Mouse (Mus musculus) thymus, postnatal 10 days (tissue): ENCODE measurements around the gene Gnat2.

ENCODE experiments used
- DNase-seq, 2 experiments: peaks; one replicate each; pipeline ENCODE4 v3.0.0; 2021; ENCODE audit warnings: low spot score in 2 of 2

Gnat2 gene

DNA sequence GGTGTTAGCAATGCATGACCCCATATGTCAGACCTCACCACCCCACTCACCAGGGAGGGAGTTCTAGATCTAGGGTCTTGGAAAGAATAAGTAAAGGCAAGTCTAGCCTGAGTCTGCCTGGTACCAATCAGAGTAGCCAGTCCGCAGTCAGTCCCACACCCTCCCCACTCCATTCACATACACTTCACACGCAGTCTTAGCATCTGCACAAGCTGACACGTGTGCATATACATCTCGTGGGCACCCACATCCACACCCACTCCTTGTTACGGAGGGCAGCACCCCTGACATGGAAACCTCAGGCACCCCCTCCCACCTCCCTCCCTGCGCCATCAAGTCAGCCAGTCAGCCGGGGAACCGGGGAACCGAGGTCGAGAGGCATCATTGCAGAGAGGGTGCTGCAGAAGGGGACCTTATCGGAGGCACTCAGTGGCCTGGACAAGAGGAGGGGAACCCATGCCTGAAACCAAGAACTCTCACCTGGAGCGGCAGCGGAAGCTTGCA, 7.8 kb upstream of the Gnat2 start:
- DNase-seq = no peak

DNA sequence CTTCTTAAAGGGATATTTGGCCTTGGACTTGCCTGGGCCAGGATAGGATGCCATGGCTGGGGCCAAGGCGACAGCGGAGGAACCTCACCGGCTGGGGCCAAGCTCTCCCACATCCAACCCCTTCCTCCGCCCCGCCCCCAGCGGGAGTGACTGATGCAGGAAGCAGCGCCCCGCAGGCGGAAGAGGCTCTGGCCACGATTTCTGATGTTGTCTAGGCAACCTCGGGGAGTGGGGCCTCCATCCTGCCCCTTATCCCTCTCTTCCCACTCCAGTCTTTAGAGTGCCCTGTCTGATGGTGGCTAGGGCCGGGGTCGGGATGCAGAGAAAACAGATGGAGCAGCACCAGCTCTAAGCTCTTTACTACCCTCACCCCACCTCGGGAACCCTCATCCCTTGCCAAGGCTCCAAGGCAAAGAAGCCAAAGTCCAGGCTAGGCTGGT, 7.3 kb upstream of the Gnat2 start:
- peak; percentile 75 to 86 for DNase-seq

DNA sequence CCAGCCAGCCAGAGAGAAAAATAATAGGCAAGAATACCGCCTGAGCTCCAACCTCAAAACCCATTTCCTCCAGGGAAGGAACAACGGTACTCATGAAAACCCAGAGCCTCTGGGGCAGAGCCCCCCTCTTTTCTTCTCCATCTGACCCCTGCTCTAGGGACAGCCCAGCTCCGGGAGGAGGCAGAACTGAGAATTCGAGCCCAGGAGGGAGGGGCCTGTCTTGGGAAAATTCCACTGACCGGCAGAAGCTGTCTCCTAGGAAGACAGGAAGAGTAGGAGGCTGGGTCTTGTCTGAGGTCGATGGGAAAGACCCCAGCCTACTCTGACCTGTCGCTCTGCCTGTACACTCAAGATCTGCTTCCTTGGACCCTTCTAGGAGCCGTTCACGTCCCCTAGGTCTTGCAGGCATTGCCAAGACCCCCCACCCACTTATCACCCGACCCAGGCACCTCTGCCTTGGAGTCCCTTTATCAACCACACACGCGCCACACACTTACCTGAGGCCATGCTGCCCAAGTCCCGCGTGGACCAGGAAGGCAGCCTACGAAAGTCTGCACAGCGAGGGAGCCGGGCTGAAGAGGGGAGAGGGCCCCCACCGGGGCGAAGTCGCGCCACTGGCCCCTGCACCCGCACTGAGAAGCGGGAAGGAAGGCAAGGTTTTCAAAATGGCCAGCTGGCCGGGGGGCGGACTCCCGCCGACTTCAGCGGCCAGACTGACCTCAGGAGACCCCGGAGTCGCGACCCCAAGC, 6.7 kb upstream of the Gnat2 start:
- DNase-seq = peak; percentile 15 to 26

DNA sequence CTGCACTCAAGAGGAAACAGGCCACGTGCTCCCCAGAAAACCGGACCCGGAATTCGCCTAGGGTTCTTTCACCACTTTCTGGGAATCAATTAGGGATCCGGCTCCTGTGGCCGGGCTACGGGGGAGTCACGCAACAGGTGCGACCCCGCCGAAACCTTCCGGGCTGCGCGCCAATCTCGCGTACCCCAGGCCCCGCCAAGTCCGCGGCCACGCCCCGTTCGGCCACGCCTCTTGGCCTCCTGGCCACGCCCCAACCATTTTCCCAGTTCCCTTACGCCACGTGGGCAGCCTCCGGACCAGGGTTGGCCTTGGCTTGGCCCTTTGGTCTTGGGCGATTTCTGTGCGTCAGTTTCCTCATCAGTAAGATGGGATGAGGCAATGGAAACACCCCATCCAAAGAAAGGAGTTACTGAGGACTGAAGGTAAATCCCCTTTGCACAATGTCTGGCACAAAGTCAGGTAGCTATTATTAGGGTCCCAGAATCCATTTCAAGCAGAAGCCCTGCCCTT, 6.1 kb upstream of the Gnat2 start, which contains the start of gene Ampd2:
Gene Ampd2, minus strand, starts transcription at position 182 of the 510 bp plus-strand sequence.
- peak; percentile 48 to 62 for DNase-seq

DNA sequence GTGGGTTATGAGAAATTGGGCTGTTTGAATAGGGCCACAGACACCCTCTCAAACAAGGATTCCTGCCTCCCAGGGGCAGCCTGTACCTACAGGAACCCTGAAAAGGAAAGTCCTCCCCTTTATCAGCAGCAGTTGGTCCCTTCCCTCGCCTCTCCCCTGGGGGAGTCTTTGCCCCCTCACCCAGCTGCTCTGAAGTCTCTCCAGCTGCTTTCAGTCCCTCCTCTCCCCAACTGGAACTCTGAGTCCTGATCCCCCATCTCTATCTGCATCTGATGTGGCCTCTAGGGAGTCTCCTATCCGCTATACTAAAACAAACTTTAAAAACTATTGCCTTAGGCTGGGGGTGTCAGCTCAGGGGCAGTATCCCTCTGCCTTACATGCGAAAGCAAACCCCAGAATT, 5.3 kb upstream of the Gnat2 start:
- no peak for DNase-seq

DNA sequence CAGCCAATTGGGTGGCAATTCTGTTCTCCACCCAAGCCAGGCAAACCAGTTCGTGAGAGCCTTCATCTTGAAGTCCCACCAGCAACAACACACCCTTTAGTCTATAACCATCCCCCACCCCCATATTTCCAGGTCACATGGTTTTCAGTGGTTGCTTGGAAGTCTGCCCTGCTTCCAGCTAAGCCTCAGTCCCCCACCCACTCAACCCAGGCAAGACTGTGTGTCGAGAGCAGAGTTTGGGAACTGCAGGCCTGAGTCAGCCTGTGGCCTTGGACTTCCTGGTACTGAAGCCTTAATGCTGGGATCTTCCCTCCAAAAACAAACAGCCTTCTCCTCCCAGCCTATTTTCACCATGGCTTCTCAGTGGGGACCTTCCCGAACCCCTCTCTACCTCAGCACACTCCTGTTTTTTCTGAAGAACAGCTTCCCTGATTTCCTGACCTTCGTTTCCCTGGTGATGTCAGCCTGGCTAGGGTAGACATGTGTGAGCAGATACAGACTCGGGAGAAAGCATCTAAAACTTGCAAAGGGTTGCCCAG, 3.7 kb upstream of the Gnat2 start:
- DNase-seq = no peak

DNA sequence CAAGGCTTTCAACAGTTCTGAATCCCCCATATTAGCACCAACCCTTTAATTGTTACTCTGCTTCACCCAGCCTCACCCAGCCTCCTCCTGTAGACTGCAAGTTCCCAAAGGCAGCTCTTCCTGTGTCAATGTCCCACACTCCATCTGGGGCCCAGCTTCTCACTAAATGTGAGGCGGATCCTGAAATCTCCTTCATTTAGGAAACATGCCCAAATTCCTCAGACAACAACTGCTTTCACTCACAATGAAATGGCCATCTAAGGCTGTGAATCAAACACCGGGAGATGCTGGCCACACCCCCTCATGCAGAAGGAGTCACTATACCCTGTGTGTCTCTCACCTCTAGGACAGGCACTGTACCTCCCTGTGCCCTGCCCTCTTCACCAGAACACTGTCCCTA, 2.7 kb upstream of the Gnat2 start:
- no peak for DNase-seq

DNA sequence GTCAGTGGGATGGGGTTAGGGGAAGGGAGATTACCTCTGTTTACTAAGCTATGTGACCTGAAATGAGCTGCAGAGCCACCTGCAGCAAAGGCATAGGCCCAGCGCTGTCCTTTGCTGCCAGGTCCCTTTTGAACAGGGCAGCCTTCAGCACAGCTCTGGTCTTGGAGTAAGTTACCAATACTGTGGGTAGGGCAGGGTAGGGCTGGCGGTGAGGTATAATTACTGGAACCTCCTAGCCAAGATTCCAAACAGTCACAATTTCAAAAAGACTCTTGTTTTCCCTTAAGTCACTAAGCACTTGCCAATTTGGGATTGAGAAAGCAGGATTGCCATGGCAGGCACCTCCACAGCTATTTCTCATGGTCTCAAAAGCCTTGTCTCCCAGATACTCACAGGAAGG, 2.0 kb upstream of the Gnat2 start:
- DNase-seq = no peak

DNA sequence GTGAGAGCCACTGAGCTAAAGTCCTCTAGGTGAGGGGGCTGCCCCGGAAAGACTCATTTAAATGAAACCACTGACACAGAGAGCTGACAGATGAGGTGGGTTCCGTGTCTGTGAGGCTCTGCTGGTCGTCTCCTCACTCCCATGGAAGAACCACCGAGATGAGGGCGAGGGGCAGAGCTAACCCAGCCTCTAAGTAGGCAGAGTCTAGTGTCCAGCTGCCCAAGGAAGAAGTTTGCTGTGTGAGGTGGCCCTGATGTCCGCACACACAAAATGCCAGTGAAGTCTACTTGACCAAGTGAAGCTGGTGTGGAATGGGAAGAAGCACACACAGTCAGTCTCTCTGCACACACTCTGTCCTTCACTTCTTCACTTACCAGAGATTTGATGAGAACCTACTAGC, 559 bp upstream of the Gnat2 start:
- DNase-seq = no peak

DNA sequence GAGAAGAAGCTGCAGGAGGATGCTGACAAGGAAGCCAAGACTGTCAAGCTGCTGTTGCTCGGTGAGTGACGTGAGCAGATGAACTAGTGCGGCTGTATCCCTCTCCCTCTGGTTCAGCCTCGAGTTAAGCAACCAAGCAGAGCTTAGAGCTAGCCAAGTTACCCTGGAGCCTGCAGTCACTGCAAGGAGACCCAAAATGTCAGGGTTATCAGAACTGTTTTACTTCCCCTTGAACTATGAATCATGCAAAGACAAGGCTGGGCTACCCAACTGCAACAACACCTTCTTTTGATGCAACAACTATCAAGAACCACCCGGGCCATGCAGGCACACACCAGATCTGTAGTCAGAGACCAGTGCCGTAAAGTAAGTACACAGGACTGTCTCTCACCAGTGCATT, 717 bp downstream of the Gnat2 start:
- DNase-seq = no peak

DNA sequence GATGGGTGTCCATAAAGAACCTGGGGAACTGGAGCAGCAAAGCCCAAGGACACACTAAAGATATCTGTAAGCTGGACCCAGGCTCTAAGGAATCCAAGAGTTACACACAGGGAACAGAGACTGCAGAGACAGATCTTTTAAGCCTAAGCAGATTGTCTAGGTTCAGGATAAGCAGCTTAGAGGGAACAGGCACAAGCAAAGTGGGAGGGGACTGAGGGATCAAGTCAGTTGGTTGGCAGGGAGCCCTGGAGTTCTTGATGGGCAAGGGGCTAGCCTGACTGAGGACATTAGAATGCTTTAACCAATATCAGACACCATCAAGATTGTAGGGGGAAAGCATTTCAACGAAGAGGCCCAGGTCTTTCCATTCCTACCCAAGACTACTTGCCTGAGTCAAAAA, 1.6 kb downstream of the Gnat2 start:
- no peak for DNase-seq

DNA sequence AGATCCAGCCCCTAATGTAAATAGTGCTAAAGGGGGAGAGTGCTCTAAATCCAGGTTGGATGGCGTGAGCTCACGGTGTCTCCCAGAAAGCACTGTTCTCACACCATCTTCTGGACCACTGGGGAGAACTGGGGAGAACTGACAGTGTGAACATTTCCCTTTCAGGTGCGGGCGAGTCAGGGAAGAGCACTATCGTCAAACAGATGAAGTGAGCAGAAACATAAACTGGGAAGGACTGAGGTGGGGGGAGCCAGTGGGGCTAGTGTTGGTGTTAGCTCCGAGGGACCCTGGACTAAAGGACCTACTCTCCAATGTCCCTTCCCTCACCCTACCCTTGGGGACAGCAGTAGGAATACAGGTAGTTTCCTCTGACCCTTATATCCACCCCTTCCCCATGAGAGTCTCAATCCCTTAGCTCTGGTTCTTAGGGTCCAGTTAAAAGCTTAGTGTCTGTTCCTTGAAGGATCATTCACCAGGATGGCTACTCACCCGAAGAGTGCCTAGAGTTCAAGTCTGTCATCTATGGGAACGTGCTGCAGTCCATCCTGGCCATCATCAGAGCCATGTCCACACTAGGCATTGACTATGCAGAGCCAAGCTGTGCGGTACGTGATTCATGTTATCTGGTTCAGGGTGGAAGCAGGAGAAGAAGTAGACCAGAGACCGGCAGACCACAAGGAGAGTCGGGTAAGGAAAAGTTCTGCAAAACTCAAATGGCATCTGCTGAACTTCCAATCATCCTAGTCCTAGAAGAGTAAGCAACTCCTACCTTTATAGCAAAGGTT, 2.6 kb downstream of the Gnat2 start:
- no peak for DNase-seq

DNA sequence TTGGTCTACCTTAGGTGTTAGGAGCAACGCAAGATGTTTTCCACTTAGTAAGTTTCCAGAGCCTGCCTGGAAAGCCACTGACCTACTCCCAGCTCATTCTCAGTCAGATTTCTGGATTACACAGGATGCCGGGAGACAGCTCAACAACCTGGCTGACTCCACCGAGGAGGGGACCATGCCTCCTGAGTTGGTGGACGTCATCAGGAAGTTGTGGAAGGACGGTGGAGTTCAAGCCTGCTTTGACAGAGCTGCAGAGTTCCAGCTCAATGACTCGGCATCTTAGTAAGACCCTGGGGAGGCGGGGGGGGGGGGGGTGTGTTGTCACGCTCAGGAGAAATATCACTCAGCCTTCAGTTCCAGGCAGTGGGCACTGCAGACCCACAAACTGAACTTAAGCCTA, 3.6 kb downstream of the Gnat2 start:
- no peak for DNase-seq

DNA sequence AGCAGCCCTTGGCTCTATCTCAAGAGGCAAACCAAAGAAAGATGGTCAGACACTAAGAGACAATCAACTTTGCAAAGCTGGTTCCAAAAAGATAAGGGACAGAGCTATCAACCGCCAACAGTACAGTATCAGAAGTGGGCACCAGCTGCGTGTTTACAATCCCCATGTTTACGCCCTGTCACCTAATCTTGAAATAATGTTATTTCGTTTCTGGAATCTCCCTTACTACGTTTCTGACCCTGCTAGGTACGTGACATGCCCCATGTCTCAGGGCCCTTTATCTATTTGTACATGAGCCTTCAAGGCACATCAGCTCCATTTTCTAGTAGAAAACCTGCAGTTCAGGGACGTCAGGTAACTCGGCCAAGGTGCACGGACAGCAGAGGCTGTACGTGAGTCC, 4.1 kb downstream of the Gnat2 start:
- no peak for DNase-seq

DNA sequence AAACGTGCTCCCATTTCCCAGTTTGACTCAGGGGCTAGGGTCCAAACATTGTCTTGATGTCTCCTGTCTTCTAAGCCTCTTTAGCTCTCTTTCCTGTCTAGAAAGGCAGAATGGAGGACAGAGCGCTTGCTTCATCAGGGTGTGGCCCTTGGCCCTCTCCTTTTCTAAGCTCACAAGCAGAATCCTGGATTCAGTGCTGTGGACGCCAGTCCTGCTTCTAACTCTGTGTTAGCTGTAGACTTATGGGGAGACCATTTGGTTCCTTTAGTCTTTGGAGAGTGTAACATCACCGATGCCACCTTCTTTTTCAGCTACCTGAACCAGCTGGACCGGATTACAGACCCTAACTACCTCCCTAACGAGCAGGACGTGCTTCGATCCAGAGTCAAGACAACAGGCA, 5.1 kb downstream of the Gnat2 start:
- no peak for DNase-seq

DNA sequence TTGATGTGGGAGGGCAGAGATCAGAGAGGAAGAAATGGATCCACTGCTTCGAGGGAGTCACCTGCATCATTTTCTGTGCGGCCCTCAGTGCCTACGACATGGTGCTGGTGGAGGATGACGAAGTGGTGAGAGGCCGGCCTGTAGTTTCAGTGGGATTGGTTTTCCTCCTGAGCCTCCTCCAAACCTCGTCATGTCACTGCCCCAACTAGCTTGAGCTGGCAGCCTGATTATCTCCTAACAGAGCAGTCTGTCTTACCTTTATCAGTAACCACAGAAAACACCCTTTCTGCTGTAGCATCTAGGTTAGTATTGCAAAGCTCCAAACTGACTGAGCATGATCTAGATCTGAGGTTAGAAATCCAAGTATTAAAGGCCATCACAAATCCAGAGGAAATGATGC, 5.7 kb downstream of the Gnat2 start:
- DNase-seq = no peak

DNA sequence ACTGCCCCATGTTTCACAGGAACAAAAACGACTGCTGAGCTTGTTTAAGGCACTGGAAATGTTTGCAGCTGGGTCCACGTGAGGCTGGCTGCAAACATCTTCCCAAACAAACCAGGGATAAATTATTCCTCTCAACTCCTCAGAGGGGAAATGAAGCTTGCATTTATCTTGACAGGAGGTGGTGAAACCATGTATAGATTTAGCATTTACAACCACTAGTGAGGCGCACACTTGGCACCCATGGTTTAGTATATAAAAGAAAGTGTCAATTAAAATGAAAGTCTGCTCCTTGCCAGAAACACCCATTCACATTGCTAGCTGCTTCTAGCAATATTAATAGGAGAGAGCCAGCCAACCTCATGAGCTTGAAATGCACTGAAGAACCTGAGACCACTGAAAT, 9.0 kb downstream of the Gnat2 start:
- no peak for DNase-seq

DNA sequence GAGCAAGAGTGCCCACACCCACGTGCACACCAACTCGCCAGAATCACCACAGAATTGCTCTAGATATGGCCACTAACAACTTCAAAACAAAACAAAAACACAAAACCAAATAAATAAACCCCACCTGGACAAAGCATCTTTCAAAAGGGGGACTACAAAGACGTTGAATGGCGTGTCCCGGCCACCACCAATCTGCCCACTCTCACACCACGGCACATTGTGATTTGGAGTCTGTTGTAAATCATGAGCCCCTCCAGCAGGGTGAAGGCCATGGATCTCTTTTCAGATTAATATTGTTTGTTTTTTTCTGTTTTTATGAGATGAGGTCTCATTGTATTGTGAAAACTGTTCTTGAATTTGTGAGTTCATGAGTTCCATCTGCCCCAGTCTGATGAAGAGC, 9.5 kb downstream of the Gnat2 start:
- no peak for DNase-seq

DNA sequence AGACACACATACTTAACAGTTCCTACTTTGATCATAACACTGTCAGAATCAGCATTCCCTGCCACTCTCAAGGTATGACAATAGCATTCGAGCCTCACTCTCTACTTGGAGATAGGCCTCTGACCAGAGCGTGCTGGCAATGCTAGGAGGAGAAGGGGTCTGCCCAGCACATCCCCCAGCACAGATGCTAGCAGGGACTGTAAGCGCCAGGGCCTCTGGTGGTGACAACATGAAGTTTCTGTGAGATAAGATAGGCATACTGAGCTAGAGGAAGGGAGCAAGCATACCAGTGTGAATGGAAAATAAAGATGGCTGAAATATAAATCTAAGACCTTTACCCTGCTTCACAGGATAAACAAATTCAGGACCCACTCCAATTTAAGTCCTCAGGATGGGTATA, 12.7 kb downstream of the Gnat2 start:
- no peak for DNase-seq

DNA sequence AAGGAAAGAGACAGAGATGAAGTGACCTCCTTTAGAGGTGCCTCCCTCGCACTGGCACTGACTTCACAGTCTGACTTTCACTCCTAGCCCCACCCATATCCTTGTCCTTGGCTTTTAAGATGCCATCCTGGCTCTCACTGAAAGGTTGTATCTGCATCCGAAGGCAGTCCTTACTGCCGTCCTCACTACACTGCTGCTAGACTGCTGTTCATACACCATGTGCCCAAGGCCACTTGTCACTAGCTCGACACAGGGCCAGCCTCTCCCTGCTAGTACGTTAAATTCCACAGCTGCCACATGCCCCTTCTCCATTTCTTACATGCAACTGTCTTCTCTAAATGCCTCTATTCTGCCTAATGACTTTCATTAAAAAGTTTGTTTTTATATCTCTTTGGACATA, 18.7 kb downstream of the Gnat2 start:
- DNase-seq = no peak

DNA sequence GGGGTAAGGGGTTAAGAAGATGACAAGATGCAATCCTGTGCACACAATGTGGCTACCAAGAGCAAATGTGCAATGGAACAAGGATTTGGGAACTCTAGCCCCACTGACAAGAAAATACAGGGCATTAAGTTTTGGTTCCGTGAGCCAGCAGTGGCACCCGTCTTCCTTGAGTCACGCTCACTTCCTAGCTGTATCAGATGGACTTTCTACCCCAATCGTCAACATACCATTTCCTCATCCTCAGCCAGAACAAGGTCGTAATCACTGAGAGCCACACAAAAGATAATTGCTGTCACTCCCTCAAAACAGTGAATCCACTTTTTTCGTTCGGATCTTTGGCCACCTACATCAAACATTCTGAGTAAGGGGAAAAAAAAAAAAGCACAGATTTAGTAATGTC, 19.7 kb downstream of the Gnat2 start:
- DNase-seq = no peak

DNA sequence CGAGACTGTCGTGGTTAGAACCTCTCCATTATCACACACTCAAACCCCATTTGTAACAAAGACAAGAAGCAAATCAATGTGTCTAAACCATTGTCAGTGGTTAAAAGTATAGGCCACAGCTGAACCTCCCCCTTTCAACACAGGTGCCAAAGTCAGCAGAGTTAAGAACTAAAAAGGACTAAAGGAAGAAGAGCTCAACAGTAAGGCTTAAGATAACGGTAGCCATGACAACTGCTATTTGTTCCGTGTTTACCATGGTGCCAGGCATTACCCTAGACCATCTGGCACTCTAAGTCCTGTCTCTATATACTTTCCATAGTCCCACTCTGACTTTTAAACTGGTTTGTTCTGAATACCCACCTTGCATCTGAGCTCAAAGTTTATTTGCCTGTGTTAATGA, 20.1 kb downstream of the Gnat2 start:
- DNase-seq = no peak
